Mouse (Mus musculus): Measurements from ENCODE around the gene Oprm1.

GRCm38 (mm10) chr10:6788517-6789237, 30.4 kb downstream of the Oprm1 start:
- TF ChIP-seq CTCF (IDR thresholded peaks at IDR 0.05; ENCODE audit: low read depth) (no peak), EP300 (IDR thresholded peaks at IDR 0.05; ENCODE audit: low read depth) (no peak)

Measured in heart, postnatal 0 days (tissue).